Mouse (Mus musculus) lung, adult 10 weeks (tissue): ENCODE measurements around the gene Rapgef6. TPM values are rescaled to one million over a fixed set of nuclear protein-coding genes. Genes with fewer than 3 reads are reported as not detected.

Experiments used
- polyA plus RNA-seq: library from polyadenylated mRNA; stranded (reverse); fragments of 350-450 nt; fragmentation: Illumina TruSeq; extraction: RNeasy Lipid Tissue Mini Kit (QIAGEN cat#74804); gene quantifications from one replicate; pipeline ENCODE4 v1.2.3, GENCODE M21; 2014; ENCODE audit warnings: low read depth, low replicate concordance; ENCODE audit not compliant: insufficient read depth

Rapgef6 gene
- polyA plus RNA-seq, result 6.0 TPM

DNA sequence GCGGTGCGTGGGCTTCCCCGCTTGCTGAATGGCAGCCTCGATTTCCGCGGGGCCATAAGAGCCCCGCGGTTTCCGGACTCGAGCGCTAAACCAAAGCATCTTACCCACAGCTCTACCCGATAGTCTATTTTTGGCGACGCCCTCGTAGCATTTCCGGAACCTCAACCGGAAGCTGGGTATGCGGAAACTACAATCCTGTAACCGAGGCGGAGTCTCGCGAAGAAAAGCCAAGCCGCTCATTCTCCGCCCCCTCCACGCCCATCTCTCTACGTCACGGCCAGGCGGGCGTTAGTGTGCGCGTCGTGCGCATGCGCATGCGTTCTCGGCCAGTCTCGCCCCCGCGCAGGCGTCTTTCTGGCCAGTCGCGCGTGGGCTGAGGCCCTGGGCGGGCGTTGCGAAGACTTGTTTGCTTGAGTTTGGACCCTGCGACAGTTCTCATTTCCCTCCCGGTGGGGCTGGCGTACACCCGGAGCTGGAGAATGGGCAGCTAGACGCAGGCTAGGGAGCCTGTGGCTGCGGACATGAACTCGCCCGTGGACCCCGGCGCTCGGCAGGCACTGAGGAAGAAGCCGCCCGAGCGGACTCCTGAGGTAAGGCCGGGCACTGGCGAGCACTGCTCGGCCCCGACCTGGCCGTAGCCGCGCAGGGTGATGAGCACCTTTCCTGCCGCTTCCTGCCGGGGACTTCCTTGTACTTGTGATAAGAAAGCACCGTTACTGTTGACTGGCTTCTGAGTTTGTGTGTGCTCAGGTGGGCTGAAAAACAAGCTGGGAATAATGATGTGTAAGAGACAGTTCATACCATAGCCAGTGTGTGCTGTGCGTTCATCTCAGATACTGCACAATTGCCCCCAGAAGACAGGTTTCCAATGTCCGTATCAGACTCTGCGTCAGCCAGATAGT is at the start of gene Rapgef6:
Gene Rapgef6 (plus strand): TSS at position 319 of the 902 bp plus-strand sequence.

Other genes with a start within 250 kb of the Rapgef6 start
- gene Acsl6, start 219.0 kb upstream of the Rapgef6 start, polyA plus RNA-seq, result 0.15 TPM
- gene Meikin, start 152.2 kb upstream of the Rapgef6 start, polyA plus RNA-seq, result not detected
- 6.4 TPM for gene Fnip1, start 84.6 kb upstream of the Rapgef6 start, polyA plus RNA-seq